Mouse (Mus musculus) frontal cortex, postnatal 14 days (tissue): ENCODE results near the gene B230217C12Rik.
"Not testable (repeated sequence)": the region's sequence is repeated elsewhere in the genome, so short reads cannot be mapped to it uniquely, and the experiment has no call there.

ENCODE experiments used
- DNase-seq, 2 experiments: peaks; one replicate each; pipeline ENCODE4 v3.0.0; 2022; ENCODE audit warnings: low spot score in 2 of 2

Gene B230217C12Rik

DNA sequence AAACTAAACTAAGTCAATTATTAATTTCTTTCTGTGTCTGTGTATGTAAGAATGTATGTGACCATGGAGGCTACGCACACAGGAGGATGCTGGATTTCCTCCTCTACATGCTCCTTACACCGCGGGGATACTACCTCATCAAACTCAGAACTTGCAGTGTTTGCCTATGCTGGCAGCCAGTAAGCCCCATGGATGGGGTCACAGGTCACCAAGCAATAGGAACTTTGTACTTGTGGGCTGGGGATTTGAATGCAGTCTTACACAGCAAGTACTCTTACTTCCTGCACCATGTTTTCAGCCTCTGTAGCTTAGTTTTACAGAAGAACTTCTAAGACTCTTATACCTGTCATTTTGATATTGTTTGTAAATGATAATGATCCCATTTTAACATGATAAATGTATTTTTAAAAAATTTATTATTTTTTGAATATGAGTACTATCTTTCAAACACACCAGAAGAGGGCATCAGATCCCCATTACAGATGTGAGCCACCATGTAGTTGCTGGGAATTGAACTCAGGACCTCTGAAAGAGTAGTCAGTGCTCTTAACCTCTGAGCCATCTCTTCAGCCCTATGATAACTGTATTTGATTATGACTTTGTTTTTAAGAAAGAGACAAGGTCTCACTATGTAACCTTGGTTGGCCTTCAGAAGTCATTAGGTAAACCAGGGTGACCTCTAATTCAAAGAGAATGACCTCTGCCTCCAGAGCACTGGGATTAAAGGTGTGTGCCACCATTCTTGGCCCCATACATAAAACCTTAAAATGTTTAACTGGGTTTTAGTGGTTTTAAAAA lies 25.7 kb downstream of the B230217C12Rik start:
- DNase-seq = no peak

DNA sequence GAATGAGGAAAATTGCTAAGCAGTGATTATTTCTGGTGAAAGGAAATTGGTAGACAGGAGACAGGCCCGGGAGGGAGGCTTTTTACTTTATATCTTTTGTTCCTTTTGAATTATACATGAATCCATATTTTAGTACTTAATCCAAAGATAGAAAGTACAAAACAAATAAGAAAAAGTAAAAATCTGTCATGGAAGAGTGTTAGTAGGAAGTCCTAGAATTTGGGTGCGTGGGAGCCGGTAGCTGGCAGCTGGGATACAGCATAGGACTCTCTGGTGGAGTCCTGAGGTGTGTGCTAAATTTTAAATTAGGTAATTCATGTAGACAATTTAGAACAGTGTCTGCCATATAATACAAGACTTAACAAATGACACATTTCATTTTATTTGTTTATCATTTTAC lies 27.0 kb downstream of the B230217C12Rik start:
- no peak for DNase-seq

DNA sequence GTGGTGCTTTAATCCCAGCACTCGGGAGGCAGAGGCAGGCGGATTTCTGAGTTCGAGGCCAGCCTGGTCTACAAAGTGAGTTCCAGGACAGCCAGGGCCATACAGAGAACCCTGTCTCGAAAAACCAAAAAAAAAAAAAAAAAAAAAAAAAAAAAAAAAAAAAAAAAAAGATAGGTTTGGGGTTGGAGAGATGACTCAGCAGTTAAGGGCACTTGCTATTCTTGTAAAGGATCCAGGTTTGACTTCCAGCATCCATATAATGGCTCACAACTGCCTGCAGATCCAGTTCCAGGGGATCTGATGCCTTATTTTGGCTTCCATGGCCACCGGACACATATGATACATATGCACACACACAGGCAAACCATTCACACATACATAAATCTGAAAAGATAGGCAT lies 31.8 kb downstream of the B230217C12Rik start:
- not testable (repeated sequence) for DNase-seq

DNA sequence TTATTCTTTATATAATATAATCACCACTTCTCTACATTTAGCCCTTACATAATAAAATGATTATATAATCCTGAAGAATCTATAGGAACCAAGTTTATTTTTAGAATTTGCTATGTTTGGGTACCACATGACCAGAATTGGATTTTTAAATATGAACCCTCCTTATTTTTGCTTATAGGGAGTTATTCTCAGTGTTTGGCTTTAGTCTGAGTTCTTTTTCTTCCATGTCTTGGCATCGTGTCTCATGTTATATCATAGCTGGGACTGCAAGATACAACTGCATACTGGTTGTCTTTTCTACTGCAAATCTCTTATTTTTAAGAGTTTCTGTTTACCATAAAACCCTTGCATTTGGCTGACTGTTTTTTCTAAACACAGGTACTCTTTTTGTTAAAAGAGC lies 33.8 kb downstream of the B230217C12Rik start:
- no peak for DNase-seq

GRCm38 (mm10) chr11:97877341-97877740 lies 36.8 kb downstream of the B230217C12Rik start:
- no peak for DNase-seq

DNA sequence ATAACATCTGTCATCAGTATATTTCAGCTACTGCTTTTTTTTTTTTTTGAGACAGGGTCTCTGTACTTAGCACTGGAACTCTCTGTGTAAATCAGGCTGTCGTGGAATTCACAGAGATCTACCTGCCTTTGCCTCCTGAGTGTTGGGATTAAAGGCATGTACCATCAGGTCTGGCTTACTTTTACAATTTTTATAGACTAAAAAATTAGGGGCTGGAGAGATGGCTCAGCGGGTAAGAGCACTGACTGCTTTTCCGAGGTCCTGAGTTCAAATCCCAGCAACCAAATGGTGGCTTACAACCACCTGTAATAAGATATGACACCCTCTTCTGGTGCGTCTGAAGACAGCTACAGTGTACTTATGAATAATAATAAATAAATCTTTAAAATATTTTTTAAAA lies 39.8 kb downstream of the B230217C12Rik start:
- no peak for DNase-seq

- peak; percentile 40 to 47 for DNase-seq
Observed at GRCm38 (mm10) chr11:97883542-97883917, 43.0 kb downstream of the B230217C12Rik start.

GRCm38 (mm10) chr11:97883918-97884600 lies 43.5 kb downstream of the B230217C12Rik start, which contains the start of gene Fbxo47:
Gene Fbxo47 (minus strand): TSS chr11:97884154.
- peak; percentile 94 to 96 for DNase-seq

DNA sequence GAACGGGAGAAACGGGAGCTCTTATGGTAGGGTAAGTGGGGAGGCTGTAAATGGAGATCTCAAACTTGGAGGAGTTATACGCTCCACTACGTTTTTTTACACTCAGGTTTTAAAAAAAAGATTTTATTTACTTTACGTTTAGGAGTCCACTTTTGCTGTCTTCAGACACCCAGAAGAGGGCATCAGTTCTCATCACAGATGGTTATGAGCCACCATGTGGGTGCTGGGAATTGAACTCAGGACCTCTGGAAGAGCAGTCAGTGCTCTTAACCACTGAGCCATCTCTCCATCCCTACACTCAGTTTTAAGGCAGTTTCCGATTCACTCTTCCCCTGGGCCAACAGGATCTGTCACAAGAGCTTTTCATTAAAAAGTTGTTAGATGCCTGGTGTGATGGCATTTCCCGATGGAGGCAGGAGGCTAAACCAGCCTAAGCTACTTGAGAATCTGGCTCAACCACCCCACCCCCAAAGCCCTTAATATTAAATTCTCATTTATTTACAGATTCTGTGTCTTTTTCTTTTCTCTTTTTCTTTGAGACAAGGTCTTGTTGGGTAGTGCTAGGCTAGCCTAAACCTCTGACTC lies 44.1 kb downstream of the B230217C12Rik start:
- DNase-seq = no peak

DNA sequence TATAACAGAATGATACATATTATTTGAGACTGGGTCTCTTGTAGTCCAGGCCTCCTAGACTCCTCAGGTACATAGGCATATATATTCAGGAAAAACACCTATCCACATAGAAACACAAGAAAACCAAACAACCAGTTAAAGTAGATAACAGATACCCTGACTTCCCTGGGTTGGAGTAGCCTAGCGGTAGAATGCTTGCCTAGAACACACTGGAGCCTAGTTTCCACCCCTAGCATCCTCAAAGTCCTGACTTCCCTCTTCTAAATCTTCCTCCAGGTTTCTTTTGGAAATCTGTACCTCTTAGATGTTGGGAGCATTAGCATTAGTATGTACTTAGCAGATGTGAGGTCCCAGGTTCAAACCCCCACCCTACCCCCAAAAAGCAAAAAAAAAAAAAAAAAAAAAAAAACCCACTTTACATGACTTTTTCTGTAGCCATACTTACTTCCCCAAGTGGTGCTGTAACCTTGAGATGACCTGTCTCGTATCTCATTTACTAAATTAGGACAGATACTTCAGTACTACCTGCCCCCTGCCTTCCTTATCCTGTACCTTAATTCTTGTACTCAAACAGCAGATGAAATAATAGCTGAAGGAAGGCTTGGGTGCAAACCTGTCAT lies 44.8 kb downstream of the B230217C12Rik start:
- DNase-seq = no peak

GRCm38 (mm10) chr11:97891821-97892220 lies 51.2 kb downstream of the B230217C12Rik start:
- DNase-seq = no peak
